Mouse (Mus musculus): Measurements from ENCODE around the gene Trp53bp2.

GRCm38 (mm10) chr1:182504223-182504622, 95.3 kb downstream of the Trp53bp2 start:
- TF ChIP-seq CTCF (IDR thresholded peaks at IDR 0.05; ENCODE audit: low read depth, low read length) (no peak), GATA1 (IDR thresholded peaks at IDR 0.05; ENCODE audit: borderline replicate concordance, low read length) (no peak)

All from G1E (cell line).